Mouse (Mus musculus): Measurements from ENCODE around the gene Lrrn1.

GRCm38 (mm10) chr6:107531526-107532080, 2.0 kb downstream of the Lrrn1 start:
- TF ChIP-seq GATA1 (IDR thresholded peaks at IDR 0.05; ENCODE audit: low read length): no peak
- TF ChIP-seq TAL1 (IDR thresholded peaks at IDR 0.05; ENCODE audit: low read length): no peak

Data from erythroblast, embryonic 14.5 days (primary cell).